Mouse (Mus musculus) lung, adult 10 weeks (tissue): Measurements from ENCODE around the gene Prrt1. TPM values are rescaled to one million over a fixed set of nuclear protein-coding genes. Genes with fewer than 3 reads are reported as not detected.

ENCODE experiments used
- polyA plus RNA-seq: library from polyadenylated mRNA; stranded (reverse); fragments of 350-450 nt; fragmentation: Illumina TruSeq; extraction: RNeasy Lipid Tissue Mini Kit (QIAGEN cat#74804); gene quantifications from one replicate; pipeline ENCODE4 v1.2.3, GENCODE M21; 2014; ENCODE audit warnings: low read depth, low replicate concordance; ENCODE audit not compliant: insufficient read depth

Gene Prrt1
- polyA plus RNA-seq: 1.6 TPM

DNA sequence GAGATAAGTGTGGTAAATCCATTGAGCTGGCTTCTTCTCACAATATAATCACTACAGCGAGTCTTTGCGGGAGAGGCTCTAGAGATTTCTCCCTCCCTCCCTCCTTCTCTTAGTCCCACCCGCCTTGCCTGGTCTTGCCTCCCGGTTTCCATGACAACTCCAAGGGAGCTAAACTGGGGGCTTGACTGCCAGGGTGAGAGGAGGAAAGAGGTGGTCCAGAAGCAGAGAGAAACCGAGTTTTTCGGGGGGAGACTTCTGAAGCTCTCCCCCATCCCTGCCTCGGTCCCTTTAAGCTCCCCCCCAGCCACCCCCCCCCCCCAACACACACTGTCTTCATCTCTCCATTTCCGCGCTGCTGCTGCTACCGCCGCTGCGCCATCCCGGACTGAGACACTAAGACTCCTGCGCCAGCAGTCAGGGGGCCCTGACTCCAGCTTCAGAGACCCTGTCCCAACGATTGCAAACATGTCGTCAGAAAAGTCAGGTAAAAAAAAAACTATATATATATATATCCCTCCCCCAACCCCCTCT, at the start of gene Prrt1:
TSS of gene Prrt1 (plus strand) at position 313 of the 531 bp plus-strand sequence.

GRCm38 (mm10) chr17:34589681-34590101, 39.6 kb upstream of the Prrt1 start, which contains the start of gene Gpsm3:
TSS of gene Gpsm3 (plus strand) at chr17:34589806.

DNA sequence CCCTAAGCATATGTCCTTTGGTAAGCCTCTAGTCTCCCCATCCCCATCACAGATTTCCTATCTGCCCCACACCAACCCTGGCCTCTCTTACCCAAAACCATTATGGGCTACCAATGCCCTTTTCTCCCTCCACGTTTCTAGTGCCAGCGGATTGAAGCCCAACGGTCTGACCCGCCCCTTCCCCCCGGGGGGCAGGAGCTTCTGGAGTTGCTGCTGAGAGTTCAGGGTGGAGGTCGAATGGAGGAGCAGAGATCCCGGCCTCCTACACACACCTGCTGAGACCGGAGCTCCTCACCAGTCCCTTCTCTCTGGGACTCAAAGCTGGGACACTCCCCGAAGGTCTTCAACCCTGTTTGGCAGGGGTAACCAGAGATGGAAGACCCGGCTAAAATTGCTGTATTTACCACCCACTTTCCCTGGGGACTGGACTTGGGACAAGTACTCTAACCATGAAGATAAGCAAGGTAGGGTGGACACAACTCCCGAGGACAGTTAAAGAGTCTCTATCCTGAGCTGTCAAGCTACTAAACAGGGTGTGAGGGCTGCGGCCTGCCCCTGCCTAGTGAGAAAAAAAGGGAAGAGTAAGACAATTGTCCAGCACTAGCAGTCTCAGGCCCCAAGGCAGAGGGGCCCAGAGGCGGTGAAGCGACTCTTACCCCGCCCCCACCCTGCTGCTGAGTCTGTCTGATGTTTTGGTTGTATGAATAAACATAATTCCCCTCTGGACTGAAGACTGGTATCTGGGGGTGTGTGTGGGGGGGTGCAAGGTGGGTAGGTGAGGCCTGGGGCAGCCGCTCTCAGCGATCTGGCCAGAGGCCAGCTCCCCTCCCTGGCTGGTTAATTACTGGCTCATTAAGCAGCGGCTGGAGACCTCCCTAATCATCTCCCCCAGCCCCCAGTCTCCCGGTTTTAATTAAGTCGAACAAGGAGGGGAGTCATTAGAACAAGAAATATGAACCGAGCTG, 38.0 kb upstream of the Prrt1 start, which contains the start of gene Pbx2:
TSS of gene Pbx2 (plus strand) at position 238 of the 965 bp plus-strand sequence.

GRCm38 (mm10) chr17:34597566-34598095, 31.7 kb upstream of the Prrt1 start, which contains the start of gene Ager:
TSS of gene Ager (plus strand) at chr17:34597862.

DNA sequence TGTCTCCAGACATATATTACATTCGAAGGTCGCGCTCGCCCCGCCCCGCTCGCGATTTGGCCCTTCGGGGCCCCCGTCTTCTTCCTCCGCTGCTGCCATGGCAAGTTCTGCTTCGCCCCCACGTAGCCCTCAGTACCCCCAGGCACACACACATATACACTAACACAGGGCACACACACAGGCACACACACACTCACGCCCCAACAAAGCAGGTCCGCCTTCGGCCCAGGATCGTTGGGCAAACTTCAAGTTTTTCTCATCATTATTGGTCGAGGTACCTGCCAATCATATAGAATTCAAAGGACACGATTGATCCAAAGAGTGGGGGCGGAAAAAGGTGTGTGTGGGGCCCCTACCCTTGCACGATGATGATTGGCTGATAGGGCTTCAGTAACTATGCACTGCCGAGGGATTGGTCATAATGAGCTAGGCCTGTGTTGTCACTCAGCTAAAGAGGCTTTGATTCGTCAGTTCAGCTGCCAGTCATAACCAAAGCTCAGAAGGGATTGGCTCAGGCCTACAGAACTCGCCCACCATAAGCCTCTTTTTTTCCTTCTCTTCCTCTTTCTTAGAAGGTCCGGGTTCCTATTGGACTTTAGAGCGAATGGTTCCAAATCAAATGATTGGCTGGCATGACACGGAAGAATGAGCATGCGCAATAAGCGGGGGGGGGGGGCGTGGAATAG, 25.8 kb upstream of the Prrt1 start, which contains the start of gene Rnf5:
TSS of gene Rnf5 (minus strand) at position 316 of the 686 bp plus-strand sequence.

DNA sequence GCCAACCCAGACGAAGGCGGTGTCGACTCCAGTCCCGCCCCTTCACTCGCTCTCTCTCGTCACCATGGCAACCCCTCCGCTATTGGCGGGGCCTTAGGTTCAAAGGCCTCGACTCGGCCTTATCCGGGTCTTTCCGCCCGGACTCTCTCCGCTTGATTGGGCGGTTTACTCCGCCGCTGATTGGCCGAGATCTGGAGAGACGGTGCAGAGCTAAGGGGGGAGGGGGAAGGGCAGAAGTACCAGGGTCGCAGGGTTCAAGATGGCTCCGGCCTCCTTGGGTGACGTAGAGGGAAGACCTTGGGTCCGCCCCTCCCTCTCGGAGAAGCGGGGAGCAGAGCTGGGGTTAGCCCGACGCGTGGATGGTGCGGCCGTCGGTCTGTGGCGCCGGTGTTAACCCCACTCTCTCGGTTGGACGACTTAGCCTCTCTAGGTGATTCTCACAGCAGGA, 25.2 kb upstream of the Prrt1 start, which contains the start of gene Agpat1:
TSS of gene Agpat1 (plus strand) at position 202 of the 448 bp plus-strand sequence.

DNA sequence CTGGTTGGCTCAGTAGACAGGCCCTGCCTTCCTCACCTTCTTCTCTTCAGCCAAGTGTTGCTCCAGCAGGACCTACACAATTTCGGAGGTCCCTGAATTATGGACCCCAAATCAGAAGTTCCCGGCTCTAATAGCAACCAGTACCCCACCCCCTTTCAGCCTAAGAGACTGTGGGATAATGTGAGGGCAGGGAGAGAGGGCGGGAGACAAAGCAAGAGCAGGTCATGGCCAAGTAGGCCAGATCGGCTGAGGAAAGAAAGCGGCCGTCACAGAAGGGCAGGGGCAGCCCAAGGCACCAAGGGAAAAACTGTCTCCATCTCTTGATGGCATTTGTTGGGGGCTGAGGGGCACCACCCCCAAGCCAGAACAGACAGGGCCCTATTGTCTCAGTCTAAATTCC, 13.5 kb upstream of the Prrt1 start, which contains the start of gene Egfl8:
TSS of gene Egfl8 (minus strand) at position 101 of the 400 bp plus-strand sequence.

GRCm38 (mm10) chr17:34627943-34628643, 1.2 kb upstream of the Prrt1 start, which contains the start of gene Ppt2:
TSS of gene Ppt2 (minus strand) at chr17:34628510.

DNA sequence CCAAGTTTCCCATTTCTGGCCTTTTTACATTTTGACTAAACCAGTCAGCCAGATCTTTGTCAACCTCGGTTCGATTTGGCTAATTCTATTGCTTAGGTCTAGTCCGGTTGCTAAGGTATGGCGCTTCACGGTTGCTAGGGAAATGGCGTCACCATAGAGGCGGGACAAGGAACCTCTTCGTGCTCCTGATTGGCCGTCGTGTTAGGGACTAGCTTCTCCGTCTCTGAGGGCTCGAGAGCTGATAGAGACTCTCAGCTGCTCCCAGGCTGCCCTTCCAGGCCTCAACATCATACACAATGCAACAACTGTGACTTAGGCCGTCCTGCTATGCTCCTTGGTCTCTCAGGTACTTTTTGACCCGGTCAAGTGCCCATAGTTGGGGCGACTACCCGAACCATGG, 15.3 kb downstream of the Prrt1 start, which contains the start of gene Fkbpl:
TSS of gene Fkbpl (plus strand) at position 157 of the 400 bp plus-strand sequence.

GRCm38 (mm10) chr17:34646906-34647787, 17.8 kb downstream of the Prrt1 start, which contains the start of gene Atf6b:
TSS of gene Atf6b (plus strand) at chr17:34647146.

GRCm38 (mm10) chr17:34670235-34670634, 40.9 kb downstream of the Prrt1 start, which contains the start of gene Tnxb:
TSS of gene Tnxb (plus strand) at chr17:34670535.

Other genes with a start within 250 kb of the Prrt1 start
- gene BC051142, start 230.7 kb upstream of the Prrt1 start, polyA plus RNA-seq: 0.24 TPM
- not detected for gene Btnl4, start 152.2 kb upstream of the Prrt1 start, polyA plus RNA-seq
- not detected for gene Btnl6, start 112.2 kb upstream of the Prrt1 start, polyA plus RNA-seq
- 20.4 TPM for gene Notch4, start 65.3 kb upstream of the Prrt1 start, polyA plus RNA-seq
- gene Gpsm3, start 39.7 kb upstream of the Prrt1 start, polyA plus RNA-seq: 40.6 TPM
- 32.4 TPM for gene Pbx2, start 38.3 kb upstream of the Prrt1 start, polyA plus RNA-seq
- 2,693 TPM for gene Ager, start 31.7 kb upstream of the Prrt1 start, polyA plus RNA-seq
- gene Rnf5, start 25.8 kb upstream of the Prrt1 start, polyA plus RNA-seq: 48.1 TPM
- 36.8 TPM for gene Agpat1, start 25.3 kb upstream of the Prrt1 start, polyA plus RNA-seq
- gene Egfl8, start 13.6 kb upstream of the Prrt1 start, polyA plus RNA-seq: 4.1 TPM
- 30.7 TPM for gene Ppt2, start 1.0 kb upstream of the Prrt1 start, polyA plus RNA-seq
- gene Fkbpl, start 15.2 kb downstream of the Prrt1 start, polyA plus RNA-seq: 6.8 TPM
- 31.2 TPM for gene Atf6b, start 17.6 kb downstream of the Prrt1 start, polyA plus RNA-seq
- 7.5 TPM for gene Tnxb, start 41.0 kb downstream of the Prrt1 start, polyA plus RNA-seq
- gene C4b, start 114.3 kb downstream of the Prrt1 start, polyA plus RNA-seq: 122 TPM
- not detected for gene Cyp21a1, start 175.0 kb downstream of the Prrt1 start, polyA plus RNA-seq
- gene Stk19, start 207.4 kb downstream of the Prrt1 start, polyA plus RNA-seq: 27.3 TPM
- 27.5 TPM for gene Dxo, start 207.5 kb downstream of the Prrt1 start, polyA plus RNA-seq
- gene Skiv2l, start 220.7 kb downstream of the Prrt1 start, polyA plus RNA-seq: 19.3 TPM
- gene Nelfe, start 220.9 kb downstream of the Prrt1 start, polyA plus RNA-seq: 30.3 TPM
- gene Cfb, start 233.0 kb downstream of the Prrt1 start, polyA plus RNA-seq: 38.7 TPM
- gene Zbtb12, start 249.9 kb downstream of the Prrt1 start, polyA plus RNA-seq: 4.5 TPM